Mouse (Mus musculus): Measurements from ENCODE around the gene Phactr3. TPM values are rescaled to one million over a fixed set of nuclear protein-coding genes. Genes with fewer than 3 reads are reported as not detected.
"Not testable (repeated sequence)": the region's sequence is repeated elsewhere in the genome, so short reads cannot be mapped to it uniquely, and the experiment has no call there.

The Phactr3 gene
- polyA plus RNA-seq, 1 experiment from 2014 or later = 56.4 TPM

- Histone ChIP-seq H3K36me3 (ENCODE audit: control insufficient read depth, insufficient read depth, low read length) (peaks cover 3% of the 10 kb centered on the region; the same call in 1 of the 2 replicates), H3K9ac (ENCODE audit: low read length) (no peak overlapping the region), H3K27me3 (replicated peaks; ENCODE audit: control insufficient read depth, insufficient read depth, low read length) (no peaks in the 10 kb centered on the region), H3K4me3 (ENCODE audit: low read depth, low read length) (no peak overlapping the region), H3K27ac (ENCODE audit: low read depth, low read length) (peak overlapping the region; percentile 83), H3K4me1 (ENCODE audit: control insufficient read depth, insufficient read depth, low read length) (peaks cover 8% of the 10 kb centered on the region), H3K4me2 (ENCODE audit: low read length) (peak overlapping the region; percentile 49), H3K9me3 (replicated peaks; ENCODE audit: control insufficient read depth, low read length) (no peaks in the 10 kb centered on the region)
- DNase-seq (ENCODE audit: low spot score) (no peak), ATAC-seq (peak; percentile 79; the same call in 1 of the 2 replicates)
- WGBS = 13% methylated on average over 5 of the region's 5 CpGs
These were observed 208.1 kb downstream of the Phactr3 start for GRCm38 (mm10) chr2:178326750-178327465.

- peak overlapping the region; percentile 14 for H3K4me3 ChIP-seq (ENCODE audit: low read depth, low read length)
- 12% methylated on average over 12 of the region's 12 CpGs for WGBS
- peak overlapping the region; percentile 58 for H3K9ac ChIP-seq (ENCODE audit: low read length)
- peak overlapping the region; percentile 49 for H3K4me2 ChIP-seq (ENCODE audit: low read length)
- H3K9me3 ChIP-seq (replicated peaks; ENCODE audit: control insufficient read depth, low read length) = no peaks in the 10 kb centered on the region
- H3K4me1 ChIP-seq (ENCODE audit: control insufficient read depth, insufficient read depth, low read length) = peaks cover 8% of the 10 kb centered on the region
- peaks cover 9% of the 10 kb centered on the region; the same call in 1 of the 2 replicates for H3K36me3 ChIP-seq (ENCODE audit: control insufficient read depth, insufficient read depth, low read length)
- H3K27me3 ChIP-seq (replicated peaks; ENCODE audit: control insufficient read depth, insufficient read depth, low read length) = no peaks in the 10 kb centered on the region
- peak; percentile 95 for ATAC-seq
- peak; percentile 94 for DNase-seq (ENCODE audit: low spot score)
- H3K27ac ChIP-seq (ENCODE audit: low read depth, low read length) = peak overlapping the region; percentile 83
These were observed 208.8 kb downstream of the Phactr3 start for GRCm38 (mm10) chr2:178327466-178328040.

- Histone ChIP-seq H3K4me3 (ENCODE audit: low read depth, low read length) (no peak overlapping the region), H3K9ac (ENCODE audit: low read length) (no peak overlapping the region), H3K9me3 (replicated peaks; ENCODE audit: control insufficient read depth, low read length) (no peaks in the 10 kb centered on the region), H3K27ac (ENCODE audit: low read depth, low read length) (0 out of 2 replicates have a peak overlapping the region, but pooled peaks have one; percentile 9), H3K36me3 (ENCODE audit: control insufficient read depth, insufficient read depth, low read length) (peaks cover 13% of the 10 kb centered on the region; the same call in 1 of the 2 replicates), H3K27me3 (replicated peaks; ENCODE audit: control insufficient read depth, insufficient read depth, low read length) (no peaks in the 10 kb centered on the region), H3K4me2 (ENCODE audit: low read length) (peak overlapping the region; percentile 49; the same call in 1 of the 2 replicates), H3K4me1 (ENCODE audit: control insufficient read depth, insufficient read depth, low read length) (peaks cover 8% of the 10 kb centered on the region)
- WGBS = 86% methylated on average over 5 of the region's 5 CpGs
- ATAC-seq (no peak), DNase-seq (ENCODE audit: low spot score) (peak; percentile 33)
These were observed 210.8 kb downstream of the Phactr3 start for GRCm38 (mm10) chr2:178329551-178329950.

- 81% methylated on average over 1 of the region's 1 CpGs for whole genome bisulfite sequencing
- Histone ChIP-seq H3K36me3 (ENCODE audit: control insufficient read depth, insufficient read depth, low read length) (peaks cover 13% of the 10 kb centered on the region; the same call in 1 of the 2 replicates), H3K4me3 (ENCODE audit: low read depth, low read length) (no peak overlapping the region), H3K27me3 (replicated peaks; ENCODE audit: control insufficient read depth, insufficient read depth, low read length) (no peaks in the 10 kb centered on the region), H3K4me2 (ENCODE audit: low read length) (peak overlapping the region; percentile 49; the same call in 1 of the 2 replicates), H3K4me1 (ENCODE audit: control insufficient read depth, insufficient read depth, low read length) (peaks cover 8% of the 10 kb centered on the region), H3K9me3 (replicated peaks; ENCODE audit: control insufficient read depth, low read length) (no peaks in the 10 kb centered on the region), H3K27ac (ENCODE audit: low read depth, low read length) (no peak overlapping the region), H3K9ac (ENCODE audit: low read length) (no peak overlapping the region)
- ATAC-seq = no peak
- DNase-seq (ENCODE audit: low spot score) = no peak
These were observed 211.2 kb downstream of the Phactr3 start for GRCm38 (mm10) chr2:178329986-178330385.

- peaks cover 9% of the 10 kb centered on the region; the same call in 1 of the 2 replicates for H3K36me3 ChIP-seq (ENCODE audit: control insufficient read depth, insufficient read depth, low read length)
- ATAC-seq (no peak), DNase-seq (ENCODE audit: low spot score) (peak; percentile 59)
- no peak overlapping the region for H3K27ac ChIP-seq (ENCODE audit: low read depth, low read length)
- no peaks in the 10 kb centered on the region for H3K9me3 ChIP-seq (replicated peaks; ENCODE audit: control insufficient read depth, low read length)
- H3K4me2 ChIP-seq (ENCODE audit: low read length) = no peak overlapping the region
- H3K27me3 ChIP-seq (replicated peaks; ENCODE audit: control insufficient read depth, insufficient read depth, low read length) = no peaks in the 10 kb centered on the region
- H3K9ac ChIP-seq (ENCODE audit: low read length) = no peak overlapping the region
- 36% methylated on average over 1 of the region's 1 CpGs for WGBS
- H3K4me3 ChIP-seq (ENCODE audit: low read depth, low read length) = no peak overlapping the region
- H3K4me1 ChIP-seq (ENCODE audit: control insufficient read depth, insufficient read depth, low read length) = no peaks in the 10 kb centered on the region
These were observed 219.1 kb downstream of the Phactr3 start for GRCm38 (mm10) chr2:178337878-178338277.

- WGBS = 3% methylated on average over 2 of the region's 2 CpGs
- H3K9me3 ChIP-seq (replicated peaks; ENCODE audit: control insufficient read depth, low read length) = no peaks in the 10 kb centered on the region
- H3K27me3 ChIP-seq (replicated peaks; ENCODE audit: control insufficient read depth, insufficient read depth, low read length) = no peaks in the 10 kb centered on the region
- H3K4me1 ChIP-seq (ENCODE audit: control insufficient read depth, insufficient read depth, low read length) = no peaks in the 10 kb centered on the region
- H3K36me3 ChIP-seq (ENCODE audit: control insufficient read depth, insufficient read depth, low read length) = 0 out of 2 replicates have a peak, but pooled peaks cover 4% of the 10 kb centered on the region
- no peak overlapping the region for H3K9ac ChIP-seq (ENCODE audit: low read length)
- no peak overlapping the region for H3K27ac ChIP-seq (ENCODE audit: low read depth, low read length)
- H3K4me2 ChIP-seq (ENCODE audit: low read length) = no peak overlapping the region
- H3K4me3 ChIP-seq (ENCODE audit: low read depth, low read length) = no peak overlapping the region
- ATAC-seq = no peak
- DNase-seq (ENCODE audit: low spot score) = peak; percentile 55
These were observed 220.3 kb downstream of the Phactr3 start for GRCm38 (mm10) chr2:178339044-178339443.

- H3K36me3 ChIP-seq (ENCODE audit: control insufficient read depth, insufficient read depth, low read length); H3K27me3 ChIP-seq (replicated peaks; ENCODE audit: control insufficient read depth, insufficient read depth, low read length); H3K9ac ChIP-seq (ENCODE audit: low read length); H3K27ac ChIP-seq (ENCODE audit: low read depth, low read length); H3K4me1 ChIP-seq (ENCODE audit: control insufficient read depth, insufficient read depth, low read length); H3K9me3 ChIP-seq (replicated peaks; ENCODE audit: control insufficient read depth, low read length); ATAC-seq; H3K4me2 ChIP-seq (ENCODE audit: low read length); DNase-seq (ENCODE audit: low spot score); H3K4me3 ChIP-seq (ENCODE audit: low read depth, low read length): not testable (repeated sequence)
These were observed 223.3 kb downstream of the Phactr3 start for GRCm38 (mm10) chr2:178342105-178342504.

GRCm38 (mm10) chr2:178342597-178342996 lies 223.8 kb downstream of the Phactr3 start:
- H3K4me3 ChIP-seq (ENCODE audit: low read depth, low read length) = no peak overlapping the region
- H3K27me3 ChIP-seq (replicated peaks; ENCODE audit: control insufficient read depth, insufficient read depth, low read length) = no peaks in the 10 kb centered on the region
- no peak for ATAC-seq
- no peaks in the 10 kb centered on the region for H3K9me3 ChIP-seq (replicated peaks; ENCODE audit: control insufficient read depth, low read length)
- WGBS = 88% methylated on average over 4 of the region's 4 CpGs
- no peak for DNase-seq (ENCODE audit: low spot score)
- no peak overlapping the region for H3K4me2 ChIP-seq (ENCODE audit: low read length)
- H3K27ac ChIP-seq (ENCODE audit: low read depth, low read length) = no peak overlapping the region
- no peaks in the 10 kb centered on the region for H3K4me1 ChIP-seq (ENCODE audit: control insufficient read depth, insufficient read depth, low read length)
- no peak overlapping the region for H3K9ac ChIP-seq (ENCODE audit: low read length)
- H3K36me3 ChIP-seq (ENCODE audit: control insufficient read depth, insufficient read depth, low read length) = no peaks in the 10 kb centered on the region

Measured in forebrain, embryonic 14.5 days (tissue).